Mouse (Mus musculus): ENCODE data around the gene Atrx.

GRCm38 (mm10) chrX:105946357-105946756, 17.2 kb upstream of the Atrx start:
- TF ChIP-seq POLR2A (IDR thresholded peaks at IDR 0.05; ENCODE audit: insufficient read depth, low read depth, low read length) (no peak), CTCF (IDR thresholded peaks at IDR 0.05) (no peak)
